Mouse (Mus musculus) thymus, adult 2 months (tissue): ENCODE results near the gene Tmem129.

Source experiments
- CTCF ChIP-seq: fragments of 200-500 bp; IDR thresholded peaks from 2 replicates; pipeline ENCODE4 v1.5.1; 2012; ENCODE audit warnings: mild to moderate bottlenecking, control low read depth, low read length, moderate library complexity, borderline replicate concordance; ENCODE audit not compliant: control insufficient read depth, poor library complexity, insufficient read depth; ENCODE audit errors: extremely low read depth
- POLR2A ChIP-seq: fragments of 200-500 bp; IDR thresholded peaks from 2 replicates; pipeline ENCODE4 v1.6.1; 2012; ENCODE audit warnings: mild to moderate bottlenecking, low read length, control low read depth, moderate library complexity; ENCODE audit not compliant: control insufficient read depth, poor library complexity, insufficient read depth; ENCODE audit errors: extremely low read depth

DNA sequence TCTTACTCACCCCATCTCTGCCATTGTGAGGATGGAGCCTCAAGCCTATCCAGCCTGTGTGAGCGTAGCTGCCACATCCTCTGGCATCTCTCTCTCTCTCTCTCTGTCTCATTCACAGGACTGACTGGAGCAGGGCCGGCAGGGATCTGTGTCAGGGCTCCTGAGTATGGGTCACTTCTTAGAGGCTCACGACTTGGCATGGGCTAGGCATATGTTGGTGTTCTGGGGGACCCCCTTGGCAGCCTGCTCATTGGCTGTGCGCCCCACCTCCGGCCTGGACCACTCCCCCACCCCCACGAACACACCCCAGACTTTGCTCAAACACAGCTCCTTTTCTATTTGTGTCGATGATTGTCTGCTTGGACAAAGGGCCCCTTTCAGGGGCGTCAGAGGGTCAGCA, 45.8 kb upstream of the Tmem129 start:
- TF ChIP-seq CTCF = no peak
- TF ChIP-seq POLR2A = no peak
